Mouse (Mus musculus) macrophage (primary cell): ENCODE measurements around the gene Cactin. TPM values are rescaled to one million over a fixed set of nuclear protein-coding genes. Genes with fewer than 3 reads are reported as not detected.

ENCODE experiments used
- H3K27ac ChIP-seq: fragments of 350-480 bp; formaldehyde crosslinking; 2 replicates; pipeline ENCODE4 v1.9.0; 2021
- H3K36me3 ChIP-seq: fragments of 350-480 bp; formaldehyde crosslinking; 2 replicates; pipeline ENCODE4 v1.9.0; 2021; ENCODE audit errors: inconsistent target
- H3K4me3 ChIP-seq: fragments of 350-480 bp; formaldehyde crosslinking; 2 replicates; pipeline ENCODE4 v1.9.0; 2021; ENCODE audit errors: inconsistent target
- H3K79me2 ChIP-seq: fragments of 350-480 bp; formaldehyde crosslinking; 2 replicates; pipeline ENCODE4 v1.9.0; 2021; ENCODE audit errors: inconsistent target
- WGBS: methylation state at CpG from one replicate; pipeline ENCODE4 v1.1.7; 2026; ENCODE audit warnings: inconsistent platforms; ENCODE audit not compliant: missing documents; 5-methylcytosine and 5-hydroxymethylcytosine counted together
- polyA plus RNA-seq: library from polyadenylated mRNA; stranded (reverse); fragments of 250-400 nt; gene quantifications from 3 replicates; pipeline ENCODE4 v1.2.4, GENCODE M21; 2018; ENCODE audit warnings: inconsistent platforms

Cactin gene
- polyA plus RNA-seq, 1 experiment from 2014 or later: 15.1 TPM

GRCm38 (mm10) chr10:81354738-81355477 lies 34.0 kb downstream of the Cactin start:
- 61% methylated on average over 6 of the region's 9 CpGs for WGBS
- peaks cover 53% of the 10 kb centered on the region for H3K79me2 ChIP-seq
- H3K27ac ChIP-seq: peak overlapping the region; percentile 100
- no peak overlapping the region for H3K4me3 ChIP-seq
- peaks cover 3% of the 10 kb centered on the region; the same call in 1 of the 2 replicates for H3K36me3 ChIP-seq

GRCm38 (mm10) chr10:81355533-81355932 lies 34.6 kb downstream of the Cactin start:
- peaks cover 8% of the 10 kb centered on the region; the same call in 1 of the 2 replicates for H3K36me3 ChIP-seq
- H3K27ac ChIP-seq: peak overlapping the region; percentile 100
- H3K79me2 ChIP-seq: peaks cover 60% of the 10 kb centered on the region
- no peak overlapping the region for H3K4me3 ChIP-seq
- WGBS: 69% methylated on average over 4 of the region's 4 CpGs

- WGBS: 7% methylated on average over 12 of the region's 12 CpGs
These were observed 35.6 kb downstream of the Cactin start for GRCm38 (mm10) chr10:81356352-81356990.

GRCm38 (mm10) chr10:81356991-81357844 lies 36.3 kb downstream of the Cactin start, which contains the start of gene Mfsd12:
Gene Mfsd12 (plus strand): TSS chr10:81357491.
- peak within 1 kb of the TSS; percentile 100 for H3K27ac ChIP-seq
- under 1% methylated on average over 69 of the region's 79 CpGs for WGBS
- peaks cover 76% of the 10 kb centered on the region for H3K79me2 ChIP-seq
- H3K4me3 ChIP-seq: peak within 1 kb of the TSS; percentile 89
- peaks cover 25% of the 10 kb centered on the region for H3K36me3 ChIP-seq

More at GRCm38 (mm10) chr10:81356352-81356990, 35.6 kb downstream of the Cactin start:
- H3K27ac ChIP-seq: peak overlapping the region; percentile 100
- H3K79me2 ChIP-seq: peaks cover 69% of the 10 kb centered on the region
- H3K36me3 ChIP-seq: peaks cover 17% of the 10 kb centered on the region
- peak overlapping the region; percentile 59 for H3K4me3 ChIP-seq

GRCm38 (mm10) chr10:81358209-81358608 lies 37.3 kb downstream of the Cactin start:
- H3K4me3 ChIP-seq: peak overlapping the region; percentile 89
- H3K27ac ChIP-seq: peak overlapping the region; percentile 100
- peaks cover 35% of the 10 kb centered on the region for H3K36me3 ChIP-seq
- 13% methylated on average over 4 of the region's 4 CpGs for WGBS
- peaks cover 86% of the 10 kb centered on the region for H3K79me2 ChIP-seq

- 8% methylated on average over 1 of the region's 1 CpGs for WGBS
- Histone ChIP-seq H3K79me2 (peaks cover 86% of the 10 kb centered on the region), H3K27ac (peak overlapping the region; percentile 100), H3K4me3 (peak overlapping the region; percentile 89), H3K36me3 (peaks cover 38% of the 10 kb centered on the region)
These were observed 37.9 kb downstream of the Cactin start for GRCm38 (mm10) chr10:81358841-81359240.

GRCm38 (mm10) chr10:81360721-81361120 lies 39.8 kb downstream of the Cactin start:
- 89% methylated on average over 8 of the region's 8 CpGs for WGBS
- Histone ChIP-seq H3K79me2 (peaks cover 69% of the 10 kb centered on the region), H3K36me3 (peaks cover 41% of the 10 kb centered on the region), H3K4me3 (peak overlapping the region; percentile 89), H3K27ac (peak overlapping the region; percentile 100)

GRCm38 (mm10) chr10:81362336-81362949 lies 41.5 kb downstream of the Cactin start:
- WGBS: 92% methylated on average over 12 of the region's 12 CpGs
- Histone ChIP-seq H3K36me3 (peaks cover 42% of the 10 kb centered on the region), H3K27ac (0 out of 2 replicates have a peak overlapping the region, but pooled peaks have one; percentile 4), H3K4me3 (no peak overlapping the region), H3K79me2 (peaks cover 63% of the 10 kb centered on the region)

GRCm38 (mm10) chr10:81363436-81364346 lies 42.8 kb downstream of the Cactin start:
- Histone ChIP-seq H3K4me3 (no peak overlapping the region), H3K36me3 (peaks cover 55% of the 10 kb centered on the region), H3K79me2 (peaks cover 51% of the 10 kb centered on the region), H3K27ac (no peak overlapping the region)
- 93% methylated on average over 43 of the region's 54 CpGs for WGBS

GRCm38 (mm10) chr10:81364666-81365065 lies 43.8 kb downstream of the Cactin start:
- H3K36me3 ChIP-seq: peaks cover 63% of the 10 kb centered on the region
- WGBS: 90% methylated on average over 25 of the region's 28 CpGs
- peak overlapping the region; percentile 36 for H3K27ac ChIP-seq
- peaks cover 41% of the 10 kb centered on the region for H3K79me2 ChIP-seq
- H3K4me3 ChIP-seq: no peak overlapping the region

- 72% methylated on average over 4 of the region's 4 CpGs for WGBS
- no peak overlapping the region for H3K4me3 ChIP-seq
- peak overlapping the region; percentile 36 for H3K27ac ChIP-seq
- H3K36me3 ChIP-seq: peaks cover 63% of the 10 kb centered on the region
- H3K79me2 ChIP-seq: peaks cover 37% of the 10 kb centered on the region
These were observed 44.2 kb downstream of the Cactin start for GRCm38 (mm10) chr10:81365073-81365472.

GRCm38 (mm10) chr10:81365672-81366476 lies 45.0 kb downstream of the Cactin start, which contains the start of gene 4930404N11Rik:
Gene 4930404N11Rik (minus strand): TSS chr10:81365816.
- peak within 1 kb of the TSS; percentile 36 for H3K27ac ChIP-seq
- peaks cover 29% of the 10 kb centered on the region for H3K79me2 ChIP-seq
- no peak within 1 kb of the TSS for H3K4me3 ChIP-seq
- 35% methylated on average over 12 of the region's 12 CpGs for WGBS
- peaks cover 63% of the 10 kb centered on the region for H3K36me3 ChIP-seq
